ENCODE assay signal across 12 mouse cellular contexts in genomic region chr12:76128831-76129230, GRCm38 (mm10). TPM values are rescaled to one million over a fixed set of nuclear protein-coding genes. Genes with fewer than 3 reads are reported as not detected.
DNase-seq lines count a peak whose midpoint lies in the region; ATAC-seq and TF ChIP-seq lines count a peak whose summit lies in the region.
"Had no signal": no experiment of that assay in that cellular context is flagged by ENCODE, and none has a peak within 500 bp of the region (broad histone marks: within the 10 kb centered on the region; RNA-seq: fewer than 3 reads in every experiment).

No protein-coding gene starts in this region.

- no peaks in the 10 kb centered on the region for H3K4me1 ChIP-seq in lung, embryonic 14.5 days (ENCODE audit: insufficient read depth)
- H3K4me1 ChIP-seq in midbrain, embryonic 11.5 days (ENCODE audit: control insufficient read depth, insufficient read depth, low read length) = no peaks in the 10 kb centered on the region

- no peaks in the 10 kb centered on the region for H3K9me3 ChIP-seq in lung, embryonic 14.5 days (ENCODE audit: low read depth, low read length)
- H3K9me3 ChIP-seq in midbrain, embryonic 11.5 days (ENCODE audit: control insufficient read depth, low read length) = no peaks in the 10 kb centered on the region
- H3K9me3 ChIP-seq: megakaryocyte, embryonic 14.5 days had no signal

- no peak overlapping the region for H3K4me3 ChIP-seq in lung, embryonic 14.5 days (ENCODE audit: low read depth, low read length)
- no peak overlapping the region for H3K4me3 ChIP-seq in midbrain, embryonic 11.5 days (ENCODE audit: low read depth, low read length)
- H3K4me3 ChIP-seq: megakaryocyte, embryonic 14.5 days had no signal

- 63% methylated on average over 10 of the region's 10 CpGs for WGBS in lung, embryonic 14.5 days
- WGBS in midbrain, embryonic 11.5 days = 87% methylated on average over 10 of the region's 10 CpGs

- H3K27me3 ChIP-seq in lung, embryonic 14.5 days (ENCODE audit: insufficient read depth, low read length) = no peaks in the 10 kb centered on the region
- H3K27me3 ChIP-seq in midbrain, embryonic 11.5 days (ENCODE audit: control insufficient read depth, insufficient read depth, low read length) = no peaks in the 10 kb centered on the region

- DNase-seq in cerebellum, adult 11 months = peak; percentile 60
- DNase-seq in adrenal gland, postnatal 14 days = peak; percentile 66
- peak; percentile 66 to 79 for DNase-seq in cerebellum, postnatal 25 days
- peak; percentile 30 for DNase-seq in lung, embryonic 14.5 days
- no peak for DNase-seq in midbrain, embryonic 11.5 days (ENCODE audit: low spot score, missing footprints)
- DNase-seq in left cerebral cortex, postnatal 10 days (ENCODE audit: extremely low spot score in 1 of 2, low spot score in 2 of 2) = no peak
- no peak for DNase-seq in MN1 (ENCODE audit: low spot score)
- DNase-seq: heart, postnatal 4 days had no signal

- TF ChIP-seq CTCF in lung, embryonic 14.5 days (IDR thresholded peaks at IDR 0.05; ENCODE audit: low read depth) = no peak

- no peak overlapping the region for H3K4me2 ChIP-seq in lung, embryonic 14.5 days
- H3K4me2 ChIP-seq in midbrain, embryonic 11.5 days = no peak overlapping the region

- ATAC-seq in cerebellum, adult (ENCODE audit: insufficient number of reproducible peaks, low FRiP score, low TSS enrichment) = no peak
- no peak for ATAC-seq in lung, embryonic 14.5 days (ENCODE audit: insufficient read depth)
- no peak for ATAC-seq in midbrain, embryonic 11.5 days (ENCODE audit: low FRiP score)
- ATAC-seq: intestine, postnatal 0 days had no signal

- H3K36me3 ChIP-seq in lung, embryonic 14.5 days (ENCODE audit: insufficient read depth) = no peaks in the 10 kb centered on the region
- H3K36me3 ChIP-seq in midbrain, embryonic 11.5 days (ENCODE audit: control insufficient read depth, insufficient read depth, low read length) = no peaks in the 10 kb centered on the region

- intact Hi-C loops in left cerebral cortex, postnatal 10 days (cut with DNase I) = no loop called here

- H3K9ac ChIP-seq in lung, embryonic 14.5 days = no peak overlapping the region
- no peak overlapping the region for H3K9ac ChIP-seq in midbrain, embryonic 11.5 days (ENCODE audit: low read length)

- H3K27ac ChIP-seq in lung, embryonic 14.5 days (ENCODE audit: low read depth) = no peak overlapping the region
- no peak overlapping the region for H3K27ac ChIP-seq in midbrain, embryonic 11.5 days (ENCODE audit: low read depth, low read length)

RNA-seq across cellular contexts. Expression of gene Esr2, which starts 48.2 kb away (rescaled TPM):
- not detected in 2 replicates for total RNA-seq in adrenal gland, postnatal 14 days (2021)
- 0.26 and 0.46 TPM in 2 replicates for polyA plus RNA-seq in lung, embryonic 14.5 days (2014; fragmentation: Nextera tagmentation; extraction: Ambion mirVana)
- polyA plus RNA-seq in midbrain, embryonic 11.5 days (2014; fragmentation: Nextera tagmentation; extraction: Ambion mirVana) = 0.07 and 0.21 TPM in 2 replicates
- under 1 TPM; 0.15 to 0.20 TPM for total RNA-seq in left cerebral cortex, postnatal 10 days (2021)
- total RNA-seq: granulocyte monocyte progenitor cell, adult 5-6 weeks had no signal
- polyA plus RNA-seq: intestine, postnatal 0 days had no signal

Comparison
In these comparisons a context has a peak if more than half of its experiments do, and no peak if none do; other contexts are left out.
1. DNase-seq: peak in cerebellum, adult 11 months (single experiment), adrenal gland, postnatal 14 days (single experiment), cerebellum, postnatal 25 days (2 of 2) and lung, embryonic 14.5 days (single experiment); none in midbrain, embryonic 11.5 days (single experiment), left cerebral cortex, postnatal 10 days (0 of 2) and MN1 (single experiment).